Mouse (Mus musculus) MEL (cell line): Measurements from ENCODE around the gene Hhex. TPM values are rescaled to one million over a fixed set of nuclear protein-coding genes. Genes with fewer than 3 reads are reported as not detected.

Experiments
- DNase-seq: peaks from one replicate; pipeline ENCODE4 v3.0.0; 2011; ENCODE audit warnings: low read depth, low spot score
- H3K27ac ChIP-seq: 2 replicates; pipeline ENCODE4 v1.5.1; 2012; ENCODE audit warnings: low read depth, mild to moderate bottlenecking, control low read depth, low read length, moderate library complexity; ENCODE audit not compliant: control insufficient read depth
- H3K27me3 ChIP-seq, 2 experiments: fragments of 150-350 bp in 1 of 2; sonication (generic) in 1 of 2; 2 replicates each; pipeline ENCODE4 v1.6.1; 2012; ENCODE audit warnings: low read length in 2 of 2, mild to moderate bottlenecking in 2 of 2, improper control_type of control experiment in 1 of 2, moderate library complexity in 1 of 2; ENCODE audit not compliant: insufficient read depth in 2 of 2, control insufficient read depth in 1 of 2
- H3K36me3 ChIP-seq, 2 experiments: 2 replicates each; pipeline ENCODE4 v1.6.1; 2012 to 2014; ENCODE audit warnings: low read length in 2 of 2, improper control_type of control experiment in 1 of 2, inconsistent platforms in 1 of 2, mild to moderate bottlenecking in 1 of 2; ENCODE audit not compliant: insufficient read depth in 2 of 2, control insufficient read depth in 1 of 2
- H3K4me1 ChIP-seq, 2 experiments: fragments of 150-350 bp in 1 of 2; sonication (generic) in 1 of 2; 2 replicates each; pipeline ENCODE4 v1.6.1; 2012; ENCODE audit warnings: low read length in 2 of 2, improper control_type of control experiment in 1 of 2, mild to moderate bottlenecking in 1 of 2; ENCODE audit not compliant: insufficient read depth in 2 of 2, control insufficient read depth in 1 of 2
- H3K4me3 ChIP-seq, 2 experiments: fragments of 150-350 bp in 1 of 2; sonication (generic) in 1 of 2; 2 replicates each; pipeline ENCODE4 v1.5.1; 2012; ENCODE audit warnings: low read depth in 2 of 2, low read length in 2 of 2, mild to moderate bottlenecking in 2 of 2, moderate library complexity in 2 of 2, control low read depth in 1 of 2, improper control_type of control experiment in 1 of 2; ENCODE audit not compliant: control insufficient read depth in 1 of 2, insufficient read depth in 1 of 2
- H3K79me2 ChIP-seq: 2 replicates; pipeline ENCODE4 v1.6.1; 2012; ENCODE audit warnings: mild to moderate bottlenecking, low read length, moderate library complexity; ENCODE audit not compliant: control insufficient read depth, poor library complexity, insufficient read depth
- H3K9ac ChIP-seq: 2 replicates; pipeline ENCODE4 v1.6.1; 2012; ENCODE audit warnings: low read depth, mild to moderate bottlenecking, control low read depth, low read length, moderate library complexity; ENCODE audit not compliant: control insufficient read depth, poor library complexity, severe bottlenecking
- H3K9me3 ChIP-seq: fragments of 150-350 bp; sonication (generic); replicated peaks from 2 replicates; pipeline ENCODE4 v1.6.1; 2012; ENCODE audit warnings: mild to moderate bottlenecking, low read length, improper control_type of control experiment, moderate library complexity; ENCODE audit not compliant: insufficient read depth
- ELF1 ChIP-seq: IDR thresholded peaks from 2 replicates; pipeline ENCODE4 v1.6.1; 2014; ENCODE audit warnings: low read depth, mild to moderate bottlenecking, inconsistent platforms, low read length, improper control_type of control experiment, moderate library complexity
- EP300 ChIP-seq, 2 experiments: IDR thresholded peaks; 2 replicates each; pipeline ENCODE4 v1.6.1; 2011; ENCODE audit warnings: improper control_type of control experiment in 2 of 2, low read length in 2 of 2, low read depth in 1 of 2, mild to moderate bottlenecking in 1 of 2
- ETS1 ChIP-seq: IDR thresholded peaks from 2 replicates; pipeline ENCODE4 v1.6.1; 2012; ENCODE audit warnings: low read depth, mild to moderate bottlenecking, inconsistent platforms, low read length, improper control_type of control experiment, moderate library complexity
- GATA1 ChIP-seq: IDR thresholded peaks from 2 replicates; pipeline ENCODE4 v1.6.1; 2011; ENCODE audit warnings: low read depth, low read length, improper control_type of control experiment
- MEF2A ChIP-seq: IDR thresholded peaks from 2 replicates; pipeline ENCODE4 v1.6.1; 2014; ENCODE audit warnings: low read depth, mild to moderate bottlenecking, inconsistent platforms, low read length, improper control_type of control experiment; ENCODE audit not compliant: poor library complexity, insufficient replicate concordance, severe bottlenecking; ENCODE audit errors: extremely low read depth
- MXI1 ChIP-seq: IDR thresholded peaks from 2 replicates; pipeline ENCODE4 v1.6.1; 2011; ENCODE audit warnings: mild to moderate bottlenecking, low read depth, low read length, improper control_type of control experiment
- NRF1 ChIP-seq: IDR thresholded peaks from 2 replicates; pipeline ENCODE4 v1.6.1; 2014; ENCODE audit warnings: low read depth, mild to moderate bottlenecking, inconsistent platforms, low read length, improper control_type of control experiment, moderate library complexity; ENCODE audit not compliant: poor library complexity, insufficient read depth, severe bottlenecking
- RCOR1 ChIP-seq: IDR thresholded peaks from 2 replicates; pipeline ENCODE4 v1.6.1; 2012; ENCODE audit warnings: low read depth, mild to moderate bottlenecking, inconsistent platforms, low read length, improper control_type of control experiment
- SMC3 ChIP-seq: IDR thresholded peaks from 2 replicates; pipeline ENCODE4 v1.6.1; 2011; ENCODE audit warnings: low read depth, low read length, improper control_type of control experiment
- TCF12 ChIP-seq: IDR thresholded peaks from 2 replicates; pipeline ENCODE4 v1.6.1; 2014; ENCODE audit warnings: low read depth, mild to moderate bottlenecking, inconsistent platforms, low read length, improper control_type of control experiment, moderate library complexity
- UBTF ChIP-seq: IDR thresholded peaks from 2 replicates; pipeline ENCODE4 v1.6.1; 2012; ENCODE audit warnings: low read depth, mild to moderate bottlenecking, inconsistent platforms, low read length, improper control_type of control experiment, moderate library complexity, borderline replicate concordance; ENCODE audit not compliant: insufficient read depth
- ZKSCAN1 ChIP-seq: IDR thresholded peaks from 2 replicates; pipeline ENCODE4 v1.6.1; 2012; ENCODE audit warnings: low read depth, mild to moderate bottlenecking, inconsistent platforms, low read length, improper control_type of control experiment, moderate library complexity
- polyA plus RNA-seq, 2 experiments: library from polyadenylated mRNA; stranded (reverse) in 1 of 2; unstranded in 1 of 2; fragments of >175 nt in 1 of 2; fragments of >200 nt in 1 of 2; gene quantifications; 2 replicates each; pipeline versions ENCODE4 v1.2.1 to v1.2.4; 2012; ENCODE audit warnings: low replicate concordance in 2 of 2, low read depth in 1 of 2; ENCODE audit not compliant: insufficient read length in 2 of 2, insufficient read depth in 1 of 2, missing spikeins in 1 of 2
- total RNA-seq: library from RNA; depleted of rRNA; stranded (reverse); fragments of 300-350 nt; gene quantifications from 2 replicates; pipeline ENCODE4 v1.2.3, GENCODE M21; 2012

Hhex gene
- total and polyA plus RNA-seq, 3 experiments: not detected

- peak; percentile 34 for DNase-seq
- Histone ChIP-seq H3K4me1 (no peaks in the 10 kb centered on the region), H3K9me3 (no peaks in the 10 kb centered on the region), H3K27me3 (no peaks in the 10 kb centered on the region), H3K27ac (no peak overlapping the region), H3K9ac (no peak overlapping the region), H3K4me3 (no peak overlapping the region), H3K79me2 (no peaks in the 10 kb centered on the region; the same call in 1 of the 2 replicates), H3K36me3 (peaks cover 2 to 65% of the 10 kb centered on the region in 2 experiments; a peak in 2 of 4 replicates)
- no peak for TF ChIP-seq MEF2A
- no peak for TF ChIP-seq ZKSCAN1
- TF ChIP-seq TCF12: no peak
Measured at GRCm38 (mm10) chr19:37391869-37392268, 42.7 kb upstream of the Hhex start.

GRCm38 (mm10) chr19:37396279-37396678 lies 38.3 kb upstream of the Hhex start:
- H3K9me3 ChIP-seq: no peaks in the 10 kb centered on the region

GRCm38 (mm10) chr19:37400936-37401335 lies 33.7 kb upstream of the Hhex start:
- Histone ChIP-seq H3K27me3 (no peaks in the 10 kb centered on the region), H3K36me3 (peaks cover 0 to 55% of the 10 kb centered on the region in 2 experiments; a peak in 2 of 4 replicates), H3K9me3 (no peaks in the 10 kb centered on the region), H3K4me3 (no peak overlapping the region), H3K79me2 (no peaks in the 10 kb centered on the region), H3K27ac (no peak overlapping the region), H3K9ac (no peak overlapping the region), H3K4me1 (no peaks in the 10 kb centered on the region)
- TF ChIP-seq MXI1 (no peak), ELF1 (no peak)
- no peak for DNase-seq

More at GRCm38 (mm10) chr19:37396279-37396678, 38.3 kb upstream of the Hhex start:
- no peak for TF ChIP-seq NRF1
- no peak for TF ChIP-seq EP300 (IDR thresholded peaks at IDR 0.05; ENCODE audit: low read depth in 1 of 2, low read length in 2 of 2)
- TF ChIP-seq GATA1: no peak
- no peak for TF ChIP-seq UBTF
- no peak for TF ChIP-seq ETS1
- TF ChIP-seq SMC3: no peak
- TF ChIP-seq RCOR1: no peak
- H3K27ac ChIP-seq: no peak overlapping the region
- H3K9ac ChIP-seq: no peak overlapping the region
- no peak for DNase-seq
- peaks cover 0 to 63% of the 10 kb centered on the region in 2 experiments; a peak in 2 of 4 replicates for H3K36me3 ChIP-seq
- no peaks in the 10 kb centered on the region for H3K27me3 ChIP-seq
- no peaks in the 10 kb centered on the region for H3K4me1 ChIP-seq
- H3K79me2 ChIP-seq: no peaks in the 10 kb centered on the region; the same call in 1 of the 2 replicates
- no peak overlapping the region for H3K4me3 ChIP-seq
